Mouse (Mus musculus) embryonic facial prominence, embryonic 11.5 days (tissue): ENCODE data around the gene Iqsec1. TPM values are rescaled to one million over a fixed set of nuclear protein-coding genes. Genes with fewer than 3 reads are reported as not detected.

ENCODE experiments used
- ATAC-seq: fragments of 200-750 bp; cut with Nextera tagmentation; replicated peaks from 2 replicates; pipeline ENCODE4 v1.8.0; 2017; ENCODE audit warnings: low read depth; ENCODE audit not compliant: insufficient number of reproducible peaks, low FRiP score, low TSS enrichment
- DNase-seq: peaks from one replicate; pipeline ENCODE4 v3.0.0-alpha.2; 2015; ENCODE audit warnings: low spot score
- H3K27ac ChIP-seq: fragments of 300-500 bp; sonication (generic); replicated peaks from 2 replicates; pipeline ENCODE4 v1.5.1; 2014; ENCODE audit warnings: mild to moderate bottlenecking, low read depth, low read length, control low read depth
- H3K27me3 ChIP-seq: fragments of 300-500 bp; sonication (generic); 2 replicates; pipeline ENCODE4 v1.6.1; 2014; ENCODE audit warnings: mild to moderate bottlenecking, low read length, moderate library complexity, mixed read lengths; ENCODE audit not compliant: control insufficient read depth, insufficient read depth
- H3K36me3 ChIP-seq: fragments of 300-500 bp; sonication (generic); replicated peaks from 2 replicates; pipeline ENCODE4 v1.6.1; 2014; ENCODE audit warnings: low read depth, mild to moderate bottlenecking, low read length, moderate library complexity, mixed read lengths; ENCODE audit not compliant: control insufficient read depth, insufficient read depth
- H3K4me1 ChIP-seq: fragments of 300-500 bp; sonication (generic); 2 replicates; pipeline ENCODE4 v1.6.1; 2014; ENCODE audit warnings: low read length, mixed read lengths; ENCODE audit not compliant: control insufficient read depth, insufficient read depth
- H3K4me2 ChIP-seq: fragments of 300-500 bp; sonication (generic); 2 replicates; pipeline ENCODE4 v1.6.1; 2014; ENCODE audit warnings: low read depth, mild to moderate bottlenecking, control low read depth, low read length, moderate library complexity
- H3K4me3 ChIP-seq: fragments of 300-500 bp; sonication (generic); 2 replicates; pipeline ENCODE4 v1.5.1; 2014; ENCODE audit warnings: low read depth, low read length, control low read depth
- H3K9ac ChIP-seq: fragments of 300-500 bp; sonication (generic); replicated peaks from 2 replicates; pipeline ENCODE4 v1.6.1; 2014; ENCODE audit warnings: mild to moderate bottlenecking, control low read depth, low read length
- H3K9me3 ChIP-seq: fragments of 300-500 bp; sonication (generic); replicated peaks from 2 replicates; pipeline ENCODE4 v1.6.1; 2016; ENCODE audit warnings: mild to moderate bottlenecking, low read length, inconsistent platforms, mixed read lengths; ENCODE audit not compliant: control insufficient read depth
- WGBS: fragments of 180-500 bp; shearing (Covaris S2); extraction: QIAGEN DNeasy Blood & Tissue Kit; methylation state at CpG from one replicate; pipeline ENCODE4 v1.1.7; 2014; 5-methylcytosine and 5-hydroxymethylcytosine counted together
- polyA plus RNA-seq: library from polyadenylated mRNA; unstranded; fragments of >200 nt; fragmentation: Nextera tagmentation; extraction: Ambion mirVana; gene quantifications from 2 replicates; pipeline ENCODE4 v1.2.1, GENCODE M21; 2014

Iqsec1 gene
- polyA plus RNA-seq, 1 experiment from 2014 or later: 6.1 TPM

DNA sequence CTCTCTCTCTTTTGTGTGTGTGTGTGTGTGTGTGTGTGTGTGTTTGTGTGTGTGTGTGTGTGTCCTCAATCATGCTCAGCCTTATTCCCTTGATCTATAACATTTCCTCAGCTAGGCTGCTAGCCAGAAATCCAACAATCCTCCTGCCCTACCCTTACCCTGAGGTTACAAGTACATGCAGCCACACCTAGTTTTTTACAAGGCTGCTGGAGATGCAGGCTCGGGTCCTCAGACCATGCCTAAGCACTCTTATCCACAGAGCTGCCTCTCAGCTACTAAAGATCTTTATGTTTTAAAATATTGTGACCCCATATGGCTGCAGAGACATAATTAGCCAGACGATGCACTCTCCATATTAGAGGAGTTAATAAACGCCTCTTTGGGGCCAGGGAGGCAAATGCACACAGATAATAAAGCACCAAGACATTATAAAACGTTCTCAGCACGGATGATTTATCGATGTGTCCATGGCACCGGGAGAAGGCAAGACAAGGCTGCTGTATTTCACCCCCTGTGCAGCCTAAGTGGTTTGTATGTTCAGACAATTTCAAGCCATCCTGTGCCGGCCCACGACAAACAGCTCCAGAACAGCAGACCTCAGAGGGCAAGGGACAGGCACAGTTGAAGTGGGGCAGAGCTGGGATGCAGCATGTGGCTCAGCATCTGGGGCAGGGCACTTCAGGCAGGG is 67.1 kb downstream of the Iqsec1 start:
- H3K9me3 ChIP-seq: no peaks in the 10 kb centered on the region
- no peak overlapping the region for H3K4me2 ChIP-seq
- no peaks in the 10 kb centered on the region for H3K36me3 ChIP-seq
- no peak overlapping the region for H3K27ac ChIP-seq
- no peak for DNase-seq
- no peak for ATAC-seq
- H3K9ac ChIP-seq: no peak overlapping the region
- H3K4me1 ChIP-seq: peaks cover 4% of the 10 kb centered on the region; the same call in 1 of the 2 replicates
- no peak overlapping the region for H3K4me3 ChIP-seq
- H3K27me3 ChIP-seq: no peaks in the 10 kb centered on the region
- 77% methylated on average over 9 of the region's 9 CpGs for WGBS

DNA sequence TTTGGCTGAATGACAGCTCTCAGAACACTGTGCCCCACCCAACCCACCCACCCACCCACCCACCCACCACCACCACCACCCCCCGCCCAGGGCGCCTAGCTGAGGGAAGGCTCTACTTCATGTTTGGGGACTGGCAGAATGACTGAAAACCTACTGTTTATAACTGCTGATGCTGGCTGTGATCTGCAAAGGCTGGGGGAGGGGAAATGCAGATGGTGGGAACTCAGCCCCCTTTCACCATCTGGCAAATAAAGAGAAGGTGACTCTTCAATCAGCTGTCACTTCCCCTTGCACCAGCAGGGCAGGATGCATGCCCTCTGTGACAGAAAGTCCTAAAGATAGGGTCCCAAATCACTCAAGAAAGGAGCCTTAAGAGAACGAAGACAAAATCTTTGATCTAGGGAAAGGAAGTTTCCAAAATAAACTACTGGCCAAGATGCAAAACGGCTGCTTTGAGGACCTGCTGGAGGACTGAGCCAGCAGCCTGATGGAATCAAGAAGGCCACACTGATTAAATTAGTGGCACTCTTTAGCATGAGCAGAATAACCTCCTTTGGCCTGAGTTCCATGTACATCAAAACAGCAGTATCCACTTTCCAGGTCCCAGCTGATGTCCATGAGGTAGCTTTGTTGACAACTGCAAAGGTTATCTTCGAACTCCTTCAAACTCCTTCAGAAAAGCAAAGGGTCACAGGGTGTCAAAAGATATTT is 67.8 kb downstream of the Iqsec1 start:
- 54% methylated on average over 5 of the region's 5 CpGs for WGBS
- H3K27me3 ChIP-seq: no peaks in the 10 kb centered on the region
- no peak overlapping the region for H3K4me3 ChIP-seq
- no peaks in the 10 kb centered on the region for H3K36me3 ChIP-seq
- DNase-seq (no peak), ATAC-seq (no peak)
- no peak overlapping the region for H3K9ac ChIP-seq
- no peaks in the 10 kb centered on the region for H3K9me3 ChIP-seq
- no peak overlapping the region for H3K4me2 ChIP-seq
- H3K27ac ChIP-seq: no peak overlapping the region
- H3K4me1 ChIP-seq: peaks cover 4% of the 10 kb centered on the region; the same call in 1 of the 2 replicates

- DNase-seq: no peak
These were observed 68.7 kb downstream of the Iqsec1 start for GRCm38 (mm10) chr6:90919636-90920420.

DNA sequence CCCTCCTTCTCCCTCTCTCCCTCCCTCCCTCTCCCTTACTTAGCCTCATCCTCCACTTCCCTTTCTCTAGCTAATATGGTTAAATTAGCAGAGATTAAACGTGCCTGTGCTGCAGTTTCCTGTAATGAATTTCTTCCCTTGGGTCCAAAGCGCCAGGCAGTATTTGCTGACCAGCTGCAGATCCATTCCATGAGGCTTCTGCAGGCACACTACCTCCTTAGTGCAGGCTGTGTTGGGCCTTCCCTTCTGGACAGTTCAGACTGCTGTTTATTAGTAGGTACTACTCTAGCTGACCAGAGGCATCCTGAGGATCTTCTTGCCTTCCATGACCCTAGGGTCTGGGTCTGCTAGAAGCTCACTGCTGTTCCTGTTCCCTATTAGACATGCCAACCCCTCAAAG is 72.9 kb downstream of the Iqsec1 start:
- no peaks in the 10 kb centered on the region for H3K9me3 ChIP-seq
- DNase-seq (no peak), ATAC-seq (no peak)
- H3K4me1 ChIP-seq: peaks cover 4% of the 10 kb centered on the region; the same call in 1 of the 2 replicates
- H3K4me3 ChIP-seq: no peak overlapping the region
- H3K27ac ChIP-seq: no peak overlapping the region
- no peak overlapping the region for H3K9ac ChIP-seq
- WGBS: 40% methylated on average over 2 of the region's 2 CpGs
- no peak overlapping the region for H3K4me2 ChIP-seq
- no peaks in the 10 kb centered on the region for H3K36me3 ChIP-seq
- H3K27me3 ChIP-seq: no peaks in the 10 kb centered on the region

More at GRCm38 (mm10) chr6:90919636-90920420, 68.7 kb downstream of the Iqsec1 start:
- no peak for ATAC-seq
- no peak overlapping the region for H3K4me2 ChIP-seq
- H3K9ac ChIP-seq: no peak overlapping the region
- no peak overlapping the region for H3K4me3 ChIP-seq
- no peaks in the 10 kb centered on the region for H3K9me3 ChIP-seq
- H3K27ac ChIP-seq: no peak overlapping the region
- 54% methylated on average over 4 of the region's 4 CpGs for WGBS
- no peaks in the 10 kb centered on the region for H3K27me3 ChIP-seq
- H3K36me3 ChIP-seq: no peaks in the 10 kb centered on the region
- H3K4me1 ChIP-seq: peaks cover 4% of the 10 kb centered on the region; the same call in 1 of the 2 replicates

GRCm38 (mm10) chr6:90913771-90914170 is 74.7 kb downstream of the Iqsec1 start:
- Histone ChIP-seq H3K4me3 (no peak overlapping the region), H3K27ac (no peak overlapping the region), H3K9ac (no peak overlapping the region), H3K4me1 (no peaks in the 10 kb centered on the region), H3K36me3 (no peaks in the 10 kb centered on the region), H3K9me3 (no peaks in the 10 kb centered on the region), H3K4me2 (no peak overlapping the region), H3K27me3 (no peaks in the 10 kb centered on the region)
- no peak for DNase-seq
- 83% methylated on average over 5 of the region's 5 CpGs for WGBS
- ATAC-seq: no peak

DNA sequence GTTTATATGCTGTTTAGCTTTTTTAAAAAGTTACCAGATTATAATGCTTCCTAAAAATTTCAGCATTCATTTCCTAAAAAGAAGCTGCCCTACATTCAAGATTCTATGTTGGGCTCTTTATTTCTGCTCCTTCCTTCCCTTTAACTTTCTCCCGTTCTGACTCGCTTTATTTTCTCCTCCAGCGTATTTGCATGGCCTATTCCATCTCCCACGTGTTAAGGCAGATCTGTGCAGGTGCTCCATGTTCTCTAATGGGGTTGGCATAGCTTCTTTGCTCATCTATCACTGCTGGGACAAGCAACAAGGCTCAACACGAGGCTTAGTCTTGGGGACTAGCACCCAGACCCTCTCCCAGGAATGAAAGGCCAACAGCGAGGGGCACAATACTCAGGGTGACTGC is 75.7 kb downstream of the Iqsec1 start:
- no peak overlapping the region for H3K9ac ChIP-seq

GRCm38 (mm10) chr6:90904143-90904542 is 84.3 kb downstream of the Iqsec1 start:
- ATAC-seq (no peak), DNase-seq (no peak)
- H3K9me3 ChIP-seq: no peaks in the 10 kb centered on the region
- WGBS: 86% methylated on average over 2 of the region's 2 CpGs
- H3K36me3 ChIP-seq: no peaks in the 10 kb centered on the region
- no peak overlapping the region for H3K27ac ChIP-seq
- H3K9ac ChIP-seq: no peak overlapping the region
- H3K27me3 ChIP-seq: no peaks in the 10 kb centered on the region; the same call in 1 of the 2 replicates
- H3K4me1 ChIP-seq: no peaks in the 10 kb centered on the region
- no peak overlapping the region for H3K4me2 ChIP-seq
- no peak overlapping the region for H3K4me3 ChIP-seq

More for the DNA sequence above, 75.7 kb downstream of the Iqsec1 start:
- Histone ChIP-seq H3K4me1 (no peaks in the 10 kb centered on the region), H3K36me3 (no peaks in the 10 kb centered on the region), H3K27ac (no peak overlapping the region), H3K27me3 (no peaks in the 10 kb centered on the region), H3K9me3 (no peaks in the 10 kb centered on the region), H3K4me3 (no peak overlapping the region), H3K4me2 (no peak overlapping the region)
- ATAC-seq (no peak), DNase-seq (no peak)
- WGBS: 79% methylated on average over 6 of the region's 6 CpGs
